Mouse (Mus musculus) thymus, adult 2 months (tissue): ENCODE data around the gene Gm30191.

Source experiments
- CTCF ChIP-seq: fragments of 200-500 bp; IDR thresholded peaks from 2 replicates; pipeline ENCODE4 v1.5.1; 2012; ENCODE audit warnings: mild to moderate bottlenecking, control low read depth, low read length, moderate library complexity, borderline replicate concordance; ENCODE audit not compliant: control insufficient read depth, poor library complexity, insufficient read depth; ENCODE audit errors: extremely low read depth
- POLR2A ChIP-seq: fragments of 200-500 bp; IDR thresholded peaks from 2 replicates; pipeline ENCODE4 v1.6.1; 2012; ENCODE audit warnings: mild to moderate bottlenecking, low read length, control low read depth, moderate library complexity; ENCODE audit not compliant: control insufficient read depth, poor library complexity, insufficient read depth; ENCODE audit errors: extremely low read depth

GRCm38 (mm10) chr4:134255854-134256253 lies 9.1 kb downstream of the Gm30191 start:
- TF ChIP-seq CTCF (no peak), POLR2A (no peak)
